Mouse (Mus musculus): ENCODE measurements around the gene Mrvi1. TPM values are rescaled to one million over a fixed set of nuclear protein-coding genes. Genes with fewer than 3 reads are reported as not detected.
A peak's percentile ranks its signal among the peaks of the same experiment; 100 is the strongest.

Mrvi1 gene
- polyA plus RNA-seq, 1 experiment from 2014 or later, result 0.58 TPM

DNA sequence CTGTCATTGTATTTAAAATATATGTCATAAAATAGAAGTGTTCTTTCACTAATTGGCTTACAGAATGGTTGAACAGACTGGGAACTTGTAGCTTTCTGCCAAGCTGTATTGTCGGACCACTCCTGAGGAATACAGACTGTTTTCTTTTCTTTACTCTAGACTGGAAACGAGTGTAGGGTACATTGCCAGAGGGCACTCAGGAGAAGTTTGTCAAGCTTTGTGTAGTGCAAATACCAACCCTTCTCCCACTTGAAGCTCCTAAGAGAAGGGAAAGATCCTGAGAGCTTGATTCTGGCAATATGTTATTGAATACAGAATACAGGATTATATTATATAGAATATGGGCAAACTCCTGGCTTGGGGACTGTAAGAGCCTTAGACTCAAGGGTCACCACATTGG lies 48.3 kb downstream of the Mrvi1 start:
- H3K27me3 ChIP-seq (replicated peaks; ENCODE audit: control insufficient read depth, insufficient read depth, low read length), result no peaks in the 10 kb centered on the region
- DNase-seq (ENCODE audit: low spot score) (no peak), ATAC-seq (no peak)
- no peak overlapping the region for H3K4me3 ChIP-seq (ENCODE audit: low read depth, low read length)
- no peak overlapping the region for H3K9ac ChIP-seq (ENCODE audit: low read length)
- H3K4me2 ChIP-seq (ENCODE audit: low read length), result no peak overlapping the region
- 52% methylated on average over 2 of the region's 2 CpGs for WGBS
- H3K9me3 ChIP-seq (replicated peaks; ENCODE audit: control insufficient read depth, low read length), result no peaks in the 10 kb centered on the region
- no peaks in the 10 kb centered on the region for H3K4me1 ChIP-seq (ENCODE audit: control insufficient read depth, insufficient read depth, low read length)
- no peak overlapping the region for H3K27ac ChIP-seq (ENCODE audit: low read depth, low read length)
- no peaks in the 10 kb centered on the region for H3K36me3 ChIP-seq (ENCODE audit: control insufficient read depth, insufficient read depth, low read length)

GRCm38 (mm10) chr7:110933329-110933728 lies 48.9 kb downstream of the Mrvi1 start:
- Histone ChIP-seq H3K4me3 (ENCODE audit: low read depth, low read length) (no peak overlapping the region), H3K9me3 (replicated peaks; ENCODE audit: control insufficient read depth, low read length) (no peaks in the 10 kb centered on the region), H3K4me2 (ENCODE audit: low read length) (no peak overlapping the region), H3K4me1 (ENCODE audit: control insufficient read depth, insufficient read depth, low read length) (no peaks in the 10 kb centered on the region), H3K9ac (ENCODE audit: low read length) (no peak overlapping the region), H3K27me3 (replicated peaks; ENCODE audit: control insufficient read depth, insufficient read depth, low read length) (no peaks in the 10 kb centered on the region), H3K27ac (ENCODE audit: low read depth, low read length) (no peak overlapping the region), H3K36me3 (ENCODE audit: control insufficient read depth, insufficient read depth, low read length) (no peaks in the 10 kb centered on the region)
- DNase-seq (ENCODE audit: low spot score) (no peak), ATAC-seq (no peak)
- 86% methylated on average over 3 of the region's 3 CpGs for WGBS

- WGBS, result 30% methylated on average over 3 of the region's 3 CpGs
- H3K4me2 ChIP-seq (ENCODE audit: low read length), result no peak overlapping the region
- no peaks in the 10 kb centered on the region for H3K9me3 ChIP-seq (replicated peaks; ENCODE audit: control insufficient read depth, low read length)
- no peak overlapping the region for H3K4me3 ChIP-seq (ENCODE audit: low read depth, low read length)
- peak; percentile 63 for DNase-seq (ENCODE audit: low spot score)
- H3K27ac ChIP-seq (ENCODE audit: low read depth, low read length), result no peak overlapping the region
- H3K27me3 ChIP-seq (replicated peaks; ENCODE audit: control insufficient read depth, insufficient read depth, low read length), result no peaks in the 10 kb centered on the region
- H3K4me1 ChIP-seq (ENCODE audit: control insufficient read depth, insufficient read depth, low read length), result no peaks in the 10 kb centered on the region
- no peak for ATAC-seq
- H3K9ac ChIP-seq (ENCODE audit: low read length), result no peak overlapping the region
- H3K36me3 ChIP-seq (ENCODE audit: control insufficient read depth, insufficient read depth, low read length), result no peaks in the 10 kb centered on the region
Observed at GRCm38 (mm10) chr7:110930118-110930854, 52.0 kb downstream of the Mrvi1 start.

GRCm38 (mm10) chr7:110926562-110926961 lies 55.7 kb downstream of the Mrvi1 start:
- Histone ChIP-seq H3K4me3 (ENCODE audit: low read depth, low read length) (no peak overlapping the region), H3K9ac (ENCODE audit: low read length) (no peak overlapping the region), H3K27ac (ENCODE audit: low read depth, low read length) (no peak overlapping the region), H3K36me3 (ENCODE audit: control insufficient read depth, insufficient read depth, low read length) (no peaks in the 10 kb centered on the region), H3K4me2 (ENCODE audit: low read length) (no peak overlapping the region), H3K9me3 (replicated peaks; ENCODE audit: control insufficient read depth, low read length) (no peaks in the 10 kb centered on the region), H3K4me1 (ENCODE audit: control insufficient read depth, insufficient read depth, low read length) (no peaks in the 10 kb centered on the region), H3K27me3 (replicated peaks; ENCODE audit: control insufficient read depth, insufficient read depth, low read length) (no peaks in the 10 kb centered on the region)
- no peak for ATAC-seq
- no peak for DNase-seq (ENCODE audit: low spot score)
- WGBS, result 82% methylated on average over 4 of the region's 4 CpGs

DNA sequence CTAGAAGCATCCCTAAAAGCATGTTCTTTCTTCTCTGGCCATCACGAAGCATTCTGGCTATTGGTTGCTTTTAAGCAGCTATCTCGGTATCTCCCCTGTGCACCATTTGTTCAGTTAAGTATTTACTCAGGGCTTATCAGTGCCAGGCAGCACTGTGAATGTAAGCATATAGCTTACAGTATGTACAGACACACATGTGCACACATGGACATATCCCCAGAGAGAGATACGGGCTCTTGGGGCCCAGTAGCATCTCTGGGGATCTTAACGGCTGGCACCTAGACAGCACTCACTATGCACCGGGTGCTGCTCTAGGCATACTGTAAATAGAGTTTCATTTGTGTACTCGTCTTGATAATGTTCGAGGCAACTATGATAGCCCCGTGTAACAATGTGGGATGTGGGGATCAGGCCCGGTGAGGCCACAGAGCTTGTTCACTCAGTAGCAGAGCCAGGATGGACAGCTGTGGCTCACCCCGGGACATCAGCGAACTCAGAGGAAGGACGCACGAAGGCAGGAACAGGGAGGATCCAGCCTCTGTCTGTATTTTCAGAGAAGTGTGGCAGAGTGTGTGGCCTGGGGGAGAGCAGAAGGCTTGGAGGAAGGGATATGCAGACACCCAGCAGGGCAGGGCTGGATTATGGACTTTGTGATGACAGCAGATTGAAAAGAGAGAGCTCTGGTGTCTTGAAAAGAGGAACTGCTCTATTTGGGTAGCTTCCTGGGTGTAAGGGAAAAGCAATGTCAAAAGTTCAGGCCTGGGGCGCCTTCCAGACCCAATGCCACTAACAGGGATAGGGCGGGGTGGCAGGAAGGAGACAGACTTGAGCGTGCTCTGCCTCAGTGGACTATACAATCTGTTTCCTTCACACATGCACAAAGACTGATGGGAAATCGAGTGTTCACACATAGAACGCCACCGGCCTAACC lies 61.7 kb downstream of the Mrvi1 start:
- no peak overlapping the region for H3K9ac ChIP-seq (ENCODE audit: low read length)
- H3K27me3 ChIP-seq (replicated peaks; ENCODE audit: control insufficient read depth, insufficient read depth, low read length), result no peaks in the 10 kb centered on the region
- no peak overlapping the region for H3K4me3 ChIP-seq (ENCODE audit: low read depth, low read length)
- ATAC-seq (no peak), DNase-seq (ENCODE audit: low spot score) (no peak)
- no peaks in the 10 kb centered on the region for H3K36me3 ChIP-seq (ENCODE audit: control insufficient read depth, insufficient read depth, low read length)
- no peaks in the 10 kb centered on the region for H3K9me3 ChIP-seq (replicated peaks; ENCODE audit: control insufficient read depth, low read length)
- WGBS, result 84% methylated on average over 19 of the region's 19 CpGs
- no peak overlapping the region for H3K4me2 ChIP-seq (ENCODE audit: low read length)
- H3K4me1 ChIP-seq (ENCODE audit: control insufficient read depth, insufficient read depth, low read length), result no peaks in the 10 kb centered on the region
- H3K27ac ChIP-seq (ENCODE audit: low read depth, low read length), result no peak overlapping the region

- Histone ChIP-seq H3K9me3 (replicated peaks; ENCODE audit: control insufficient read depth, low read length) (no peaks in the 10 kb centered on the region), H3K27me3 (replicated peaks; ENCODE audit: control insufficient read depth, insufficient read depth, low read length) (no peaks in the 10 kb centered on the region), H3K4me3 (ENCODE audit: low read depth, low read length) (no peak overlapping the region), H3K36me3 (ENCODE audit: control insufficient read depth, insufficient read depth, low read length) (no peaks in the 10 kb centered on the region), H3K4me2 (ENCODE audit: low read length) (no peak overlapping the region), H3K9ac (ENCODE audit: low read length) (no peak overlapping the region), H3K4me1 (ENCODE audit: control insufficient read depth, insufficient read depth, low read length) (no peaks in the 10 kb centered on the region), H3K27ac (ENCODE audit: low read depth, low read length) (no peak overlapping the region)
- no peak for ATAC-seq
- DNase-seq (ENCODE audit: low spot score), result no peak
- WGBS, result 74% methylated on average over 3 of the region's 3 CpGs
Observed at GRCm38 (mm10) chr7:110919721-110920120, 62.5 kb downstream of the Mrvi1 start.

- no peaks in the 10 kb centered on the region for H3K36me3 ChIP-seq (ENCODE audit: control insufficient read depth, insufficient read depth, low read length)
- no peak overlapping the region for H3K27ac ChIP-seq (ENCODE audit: low read depth, low read length)
- H3K9ac ChIP-seq (ENCODE audit: low read length), result no peak overlapping the region
- H3K27me3 ChIP-seq (replicated peaks; ENCODE audit: control insufficient read depth, insufficient read depth, low read length), result no peaks in the 10 kb centered on the region
- H3K4me3 ChIP-seq (ENCODE audit: low read depth, low read length), result no peak overlapping the region
- ATAC-seq (no peak), DNase-seq (ENCODE audit: low spot score) (no peak)
- no peaks in the 10 kb centered on the region for H3K9me3 ChIP-seq (replicated peaks; ENCODE audit: control insufficient read depth, low read length)
- no peak overlapping the region for H3K4me2 ChIP-seq (ENCODE audit: low read length)
- 87% methylated on average over 7 of the region's 7 CpGs for whole genome bisulfite sequencing
- no peaks in the 10 kb centered on the region for H3K4me1 ChIP-seq (ENCODE audit: control insufficient read depth, insufficient read depth, low read length)
Observed at GRCm38 (mm10) chr7:110915913-110916312, 66.3 kb downstream of the Mrvi1 start.

DNA sequence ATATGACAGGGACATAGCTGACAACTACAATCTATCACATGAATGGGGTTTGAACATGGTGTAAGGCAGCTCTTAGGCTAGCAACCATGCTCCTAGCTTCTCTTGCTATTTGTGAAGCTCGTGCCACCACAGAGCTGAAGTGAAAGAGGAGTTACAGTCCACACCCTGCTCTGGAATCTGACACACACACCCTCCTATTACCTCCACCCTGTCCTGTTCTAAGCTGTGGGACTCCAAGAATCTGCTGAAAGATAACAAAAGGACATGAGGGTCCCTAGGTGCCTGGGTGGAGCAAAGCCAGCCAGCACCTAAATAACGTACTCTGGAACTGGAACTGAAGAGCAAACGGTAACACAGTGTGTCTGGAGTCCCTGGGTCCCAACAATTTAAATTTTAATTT lies 67.7 kb downstream of the Mrvi1 start:
- 85% methylated on average over 3 of the region's 3 CpGs for WGBS
- Histone ChIP-seq H3K27me3 (replicated peaks; ENCODE audit: control insufficient read depth, insufficient read depth, low read length) (no peaks in the 10 kb centered on the region), H3K27ac (ENCODE audit: low read depth, low read length) (no peak overlapping the region), H3K9ac (ENCODE audit: low read length) (no peak overlapping the region), H3K4me2 (ENCODE audit: low read length) (no peak overlapping the region), H3K4me3 (ENCODE audit: low read depth, low read length) (no peak overlapping the region), H3K36me3 (ENCODE audit: control insufficient read depth, insufficient read depth, low read length) (no peaks in the 10 kb centered on the region), H3K4me1 (ENCODE audit: control insufficient read depth, insufficient read depth, low read length) (no peaks in the 10 kb centered on the region), H3K9me3 (replicated peaks; ENCODE audit: control insufficient read depth, low read length) (no peaks in the 10 kb centered on the region)
- no peak for ATAC-seq
- no peak for DNase-seq (ENCODE audit: low spot score)

GRCm38 (mm10) chr7:110913754-110914153 lies 68.5 kb downstream of the Mrvi1 start:
- Histone ChIP-seq H3K9ac (ENCODE audit: low read length) (no peak overlapping the region), H3K4me3 (ENCODE audit: low read depth, low read length) (no peak overlapping the region), H3K9me3 (replicated peaks; ENCODE audit: control insufficient read depth, low read length) (no peaks in the 10 kb centered on the region), H3K36me3 (ENCODE audit: control insufficient read depth, insufficient read depth, low read length) (no peaks in the 10 kb centered on the region), H3K4me2 (ENCODE audit: low read length) (no peak overlapping the region), H3K4me1 (ENCODE audit: control insufficient read depth, insufficient read depth, low read length) (no peaks in the 10 kb centered on the region), H3K27me3 (replicated peaks; ENCODE audit: control insufficient read depth, insufficient read depth, low read length) (no peaks in the 10 kb centered on the region), H3K27ac (ENCODE audit: low read depth, low read length) (no peak overlapping the region)
- WGBS, result 94% methylated on average over 4 of the region's 4 CpGs
- no peak for DNase-seq (ENCODE audit: low spot score)
- no peak for ATAC-seq
